Mouse (Mus musculus) ES-Bruce4 (cell line): ENCODE data around the gene Il27ra. TPM values are rescaled to one million over a fixed set of nuclear protein-coding genes. Genes with fewer than 3 reads are reported as not detected.

Source experiments
- H3K27ac ChIP-seq: 2 replicates; pipeline ENCODE4 v1.5.1; 2012; ENCODE audit warnings: low read length, inconsistent platforms; ENCODE audit not compliant: insufficient read depth
- H3K27me3 ChIP-seq: 2 replicates; pipeline ENCODE4 v1.6.1; 2012; ENCODE audit warnings: mild to moderate bottlenecking, low read length, inconsistent platforms; ENCODE audit not compliant: control insufficient read depth, poor library complexity, insufficient read depth, severe bottlenecking
- H3K36me3 ChIP-seq: 2 replicates; pipeline ENCODE4 v1.6.1; 2012; ENCODE audit warnings: inconsistent platforms, mild to moderate bottlenecking, low read length, moderate library complexity; ENCODE audit not compliant: control insufficient read depth, poor library complexity, insufficient read depth, severe bottlenecking
- H3K4me1 ChIP-seq: one replicate; pipeline ENCODE4 v1.8.1; 2011; ENCODE audit warnings: low read length; ENCODE audit not compliant: control insufficient read depth, insufficient read depth
- H3K4me3 ChIP-seq: 2 replicates; pipeline ENCODE4 v1.5.1; 2011; ENCODE audit warnings: low read depth, mild to moderate bottlenecking, low read length
- H3K9ac ChIP-seq: 2 replicates; pipeline ENCODE4 v1.6.1; 2012; ENCODE audit warnings: low read depth, mild to moderate bottlenecking, inconsistent platforms; ENCODE audit not compliant: poor library complexity, severe bottlenecking
- H3K9me3 ChIP-seq: replicated peaks from 2 replicates; pipeline ENCODE4 v1.6.1; 2012; ENCODE audit warnings: mild to moderate bottlenecking, low read length, inconsistent platforms; ENCODE audit not compliant: control insufficient read depth, poor library complexity, insufficient read depth, severe bottlenecking
- CTCF ChIP-seq: IDR thresholded peaks from one replicate; pipeline ENCODE4 v1.8.1; 2011; ENCODE audit warnings: low read depth, low read length
- EP300 ChIP-seq: IDR thresholded peaks from 2 replicates; pipeline ENCODE4 v1.6.1; 2011; ENCODE audit warnings: low read depth, low read length; ENCODE audit not compliant: insufficient read depth
- POLR2A ChIP-seq: IDR thresholded peaks from one replicate; pipeline ENCODE4 v1.8.1; 2011; ENCODE audit warnings: low read length; ENCODE audit not compliant: insufficient read depth
- polyA plus RNA-seq: library from polyadenylated mRNA; stranded (reverse); fragments of >200 nt; gene quantifications from 2 replicates; pipeline ENCODE4 v1.2.4, GENCODE M21; 2011; ENCODE audit warnings: low read depth; ENCODE audit not compliant: missing spikeins, insufficient read depth, insufficient read length

The Il27ra gene
- polyA plus RNA-seq, 1 experiment = 0.61 TPM

- H3K9me3 ChIP-seq = no peaks in the 10 kb centered on the region
- peaks cover 5% of the 10 kb centered on the region; the same call in 1 of the 2 replicates for H3K36me3 ChIP-seq
These were observed 61.5 kb downstream of the Il27ra start for GRCm38 (mm10) chr8:83980845-83981244.

More at GRCm38 (mm10) chr8:83980845-83981244, 61.5 kb downstream of the Il27ra start:
- no peak overlapping the region for H3K4me3 ChIP-seq
- no peak overlapping the region for H3K9ac ChIP-seq
- H3K27me3 ChIP-seq = no peaks in the 10 kb centered on the region
- TF ChIP-seq EP300 (no peak), CTCF (no peak), POLR2A (no peak)
- no peaks in the 10 kb centered on the region for H3K4me1 ChIP-seq
- H3K27ac ChIP-seq = no peak overlapping the region

Other genes with a start within 250 kb of the Il27ra start
- 64.0 and 64.7 TPM in 2 replicates for gene Adgrl1, start 142.5 kb downstream of the Il27ra start, polyA plus RNA-seq
- 0.47 and 0.78 TPM in 2 replicates for gene Gm10644, start 87.4 kb downstream of the Il27ra start, polyA plus RNA-seq
- gene Asf1b, start 87.1 kb downstream of the Il27ra start, polyA plus RNA-seq = 26.3 and 29.3 TPM in 2 replicates
- gene Prkaca, start 69.6 kb downstream of the Il27ra start, polyA plus RNA-seq = 51.8 and 54.1 TPM in 2 replicates
- gene Samd1, start 44.9 kb downstream of the Il27ra start, polyA plus RNA-seq = 79.7 and 95.7 TPM in 2 replicates
- gene 1700067K01Rik, start 41.1 kb downstream of the Il27ra start, polyA plus RNA-seq = 1.5 and 2.4 TPM in 2 replicates
- 11.2 and 15.9 TPM in 2 replicates for gene 2210011C24Rik, start 30.4 kb downstream of the Il27ra start, polyA plus RNA-seq
- 61.7 and 62.8 TPM in 2 replicates for gene Palm3, start 21.1 kb downstream of the Il27ra start, polyA plus RNA-seq
- 1.4 and 1.9 TPM in 2 replicates for gene Rln3, start 2.4 kb upstream of the Il27ra start, polyA plus RNA-seq
- 0.56 and 0.76 TPM in 2 replicates for gene Gm10643, start 22.5 kb upstream of the Il27ra start, polyA plus RNA-seq
- 9.6 and 10.5 TPM in 2 replicates for gene Rfx1, start 24.2 kb upstream of the Il27ra start, polyA plus RNA-seq
- 43.4 and 44.0 TPM in 2 replicates for gene Dcaf15, start 62.2 kb upstream of the Il27ra start, polyA plus RNA-seq
- gene Podnl1, start 83.4 kb upstream of the Il27ra start, polyA plus RNA-seq = 0.33 TPM in 1 of 2 replicates, not detected in the other
- gene Cc2d1a, start 105.3 kb upstream of the Il27ra start, polyA plus RNA-seq = 18.0 and 27.2 TPM in 2 replicates
- gene 4930432K21Rik, start 105.4 kb upstream of the Il27ra start, polyA plus RNA-seq = 3.8 and 4.7 TPM in 2 replicates
- 3.0 and 4.3 TPM in 2 replicates for gene Nanos3, start 142.6 kb upstream of the Il27ra start, polyA plus RNA-seq
- gene Zswim4, start 194.5 kb upstream of the Il27ra start, polyA plus RNA-seq = 14.8 and 15.4 TPM in 2 replicates
- gene D8Ertd738e, start 207.1 kb upstream of the Il27ra start, polyA plus RNA-seq = 90.6 and 92.0 TPM in 2 replicates
- 37.1 and 38.0 TPM in 2 replicates for gene Mri1, start 214.7 kb upstream of the Il27ra start, polyA plus RNA-seq
- gene Ccdc130, start 227.8 kb upstream of the Il27ra start, polyA plus RNA-seq = 21.3 and 25.7 TPM in 2 replicates